Mouse (Mus musculus): Measurements from ENCODE around the gene Rps12.
"Not testable (repeated sequence)": the region's sequence is repeated elsewhere in the genome, so short reads cannot be mapped to it uniquely, and the experiment has no call there.

The Rps12 gene

GRCm38 (mm10) chr10:23785599-23785998, 1.5 kb downstream of the Rps12 start:
- DNase-seq (ENCODE audit: low spot score in 2 of 2): not testable (repeated sequence)

GRCm38 (mm10) chr10:23784121-23784520, 3.0 kb downstream of the Rps12 start:
- DNase-seq (ENCODE audit: low spot score in 2 of 2): no peak

GRCm38 (mm10) chr10:23783493-23783884, 3.6 kb downstream of the Rps12 start:
- DNase-seq (ENCODE audit: low spot score in 2 of 2): no peak

GRCm38 (mm10) chr10:23782855-23783492, 4.1 kb downstream of the Rps12 start:
- DNase-seq (ENCODE audit: low spot score in 2 of 2): no peak

GRCm38 (mm10) chr10:23781760-23782735, 5.0 kb downstream of the Rps12 start:
- no peak for DNase-seq (ENCODE audit: low spot score in 2 of 2)

GRCm38 (mm10) chr10:23780539-23781275, 6.4 kb downstream of the Rps12 start:
- peak in 1 of 2 experiments; percentile 17 for DNase-seq (ENCODE audit: low spot score in 2 of 2)

GRCm38 (mm10) chr10:23777288-23777945, 9.7 kb downstream of the Rps12 start:
- DNase-seq (ENCODE audit: low spot score in 2 of 2): no peak

GRCm38 (mm10) chr10:23754166-23754565, 32.9 kb downstream of the Rps12 start:
- no peak for DNase-seq (ENCODE audit: low spot score in 2 of 2)

Data from spleen, postnatal 36 days (tissue).